Mouse (Mus musculus): ENCODE measurements around the gene Trim3. TPM values are rescaled to one million over a fixed set of nuclear protein-coding genes. Genes with fewer than 3 reads are reported as not detected.

Gene Trim3
- polyA plus RNA-seq, 1 experiment from 2014 or later = 27.9 TPM

- H3K4me1 ChIP-seq (replicated peaks) = peaks cover 15% of the 10 kb centered on the region
- WGBS = 82% methylated on average over 4 of the region's 4 CpGs
- ATAC-seq (ENCODE audit: insufficient number of reproducible peaks, low FRiP score) = no peak
Observed at GRCm38 (mm10) chr7:105574537-105574936, 58.8 kb downstream of the Trim3 start.

GRCm38 (mm10) chr7:105572949-105573348 lies 60.4 kb downstream of the Trim3 start:
- H3K27ac ChIP-seq (ENCODE audit: poor library complexity, severe bottlenecking) = no peak overlapping the region
- 93% methylated on average over 8 of the region's 8 CpGs for WGBS
- H3K4me3 ChIP-seq = no peak overlapping the region
- H3K4me2 ChIP-seq = no peak overlapping the region
- H3K27me3 ChIP-seq (replicated peaks) = no peaks in the 10 kb centered on the region
- no peak overlapping the region for H3K9ac ChIP-seq
- no peaks in the 10 kb centered on the region for H3K9me3 ChIP-seq (replicated peaks)
- no peak for ATAC-seq (ENCODE audit: insufficient number of reproducible peaks, low FRiP score)
- H3K36me3 ChIP-seq = peaks cover 20% of the 10 kb centered on the region
- peaks cover 28% of the 10 kb centered on the region for H3K4me1 ChIP-seq (replicated peaks)

More at GRCm38 (mm10) chr7:105574537-105574936, 58.8 kb downstream of the Trim3 start:
- H3K4me3 ChIP-seq = no peak overlapping the region
- H3K4me2 ChIP-seq = no peak overlapping the region
- peaks cover 19% of the 10 kb centered on the region for H3K36me3 ChIP-seq
- no peak overlapping the region for H3K9ac ChIP-seq
- H3K27me3 ChIP-seq (replicated peaks) = no peaks in the 10 kb centered on the region
- no peaks in the 10 kb centered on the region for H3K9me3 ChIP-seq (replicated peaks)
- H3K27ac ChIP-seq (ENCODE audit: poor library complexity, severe bottlenecking) = no peak overlapping the region

DNA sequence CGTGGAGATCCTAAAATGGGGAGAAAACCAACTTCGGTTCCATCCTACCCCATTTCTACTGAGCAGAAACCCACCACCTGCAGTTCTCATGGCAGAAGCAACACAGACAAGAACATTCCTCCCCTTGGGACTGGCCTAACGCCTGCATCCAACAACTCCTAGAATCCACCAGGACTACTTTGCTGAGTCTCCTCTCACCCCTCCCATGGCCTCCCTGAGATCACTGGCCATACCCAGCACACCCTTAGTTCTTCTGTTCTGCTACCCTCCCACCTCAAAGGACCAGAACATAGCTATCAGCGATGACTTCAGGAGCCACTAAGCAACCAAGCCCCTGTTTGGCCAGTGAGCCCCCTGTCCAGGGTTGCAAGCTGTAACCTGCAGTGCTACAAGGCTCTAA lies 62.6 kb downstream of the Trim3 start:
- H3K27me3 ChIP-seq (replicated peaks) = no peaks in the 10 kb centered on the region
- H3K4me1 ChIP-seq (replicated peaks) = peaks cover 30% of the 10 kb centered on the region
- no peaks in the 10 kb centered on the region for H3K9me3 ChIP-seq (replicated peaks)
- ATAC-seq (ENCODE audit: insufficient number of reproducible peaks, low FRiP score) = no peak
- no peak overlapping the region for H3K4me2 ChIP-seq
- WGBS = 76% methylated on average over 4 of the region's 4 CpGs
- H3K9ac ChIP-seq = no peak overlapping the region
- no peak overlapping the region for H3K27ac ChIP-seq (ENCODE audit: poor library complexity, severe bottlenecking)
- peaks cover 41% of the 10 kb centered on the region for H3K36me3 ChIP-seq
- no peak overlapping the region for H3K4me3 ChIP-seq

- ATAC-seq (ENCODE audit: insufficient number of reproducible peaks, low FRiP score) = no peak
- peaks cover 37% of the 10 kb centered on the region for H3K4me1 ChIP-seq (replicated peaks)
- peak overlapping the region; percentile 44; the same call in 1 of the 2 replicates for H3K27ac ChIP-seq (ENCODE audit: poor library complexity, severe bottlenecking)
- peak overlapping the region; percentile 11; the same call in 1 of the 2 replicates for H3K4me2 ChIP-seq
- no peaks in the 10 kb centered on the region for H3K9me3 ChIP-seq (replicated peaks)
- WGBS = 32% methylated on average over 12 of the region's 12 CpGs
- H3K4me3 ChIP-seq = no peak overlapping the region
- H3K9ac ChIP-seq = peak overlapping the region; percentile 39; the same call in 1 of the 2 replicates
- peaks cover 51% of the 10 kb centered on the region for H3K36me3 ChIP-seq
- no peaks in the 10 kb centered on the region for H3K27me3 ChIP-seq (replicated peaks)
Observed at GRCm38 (mm10) chr7:105569512-105570496, 63.6 kb downstream of the Trim3 start.

DNA sequence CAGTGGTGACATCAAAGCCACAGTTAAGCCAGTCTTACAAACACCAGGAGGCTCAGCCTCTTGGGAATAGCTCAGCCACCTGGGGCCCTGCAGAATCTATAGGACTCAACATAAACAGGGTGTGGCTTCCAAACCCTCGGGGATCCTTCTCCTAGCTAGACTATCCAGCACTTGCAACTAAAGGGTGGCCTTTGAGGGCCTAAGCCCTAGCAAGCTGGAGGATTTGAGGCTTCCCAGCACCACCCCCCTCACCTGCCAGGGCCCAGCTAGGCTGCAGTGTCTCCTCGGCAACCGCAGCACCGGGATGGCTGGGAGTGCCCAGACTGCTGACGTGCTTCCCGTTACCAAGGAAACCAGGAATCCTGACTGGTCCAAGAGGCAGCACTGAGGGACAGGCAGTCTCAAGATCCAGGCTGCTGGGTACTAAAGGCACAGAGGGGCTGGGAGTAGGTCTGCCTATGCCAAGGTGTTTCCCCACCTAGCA lies 64.3 kb downstream of the Trim3 start:
- Histone ChIP-seq H3K9ac (0 out of 2 replicates have a peak overlapping the region, but pooled peaks have one; percentile 39), H3K36me3 (peaks cover 56% of the 10 kb centered on the region), H3K4me1 (replicated peaks) (peaks cover 37% of the 10 kb centered on the region), H3K27ac (ENCODE audit: poor library complexity, severe bottlenecking) (no peak overlapping the region), H3K9me3 (replicated peaks) (no peaks in the 10 kb centered on the region), H3K4me2 (0 out of 2 replicates have a peak overlapping the region, but pooled peaks have one; percentile 11), H3K27me3 (replicated peaks) (no peaks in the 10 kb centered on the region), H3K4me3 (no peak overlapping the region)
- 13% methylated on average over 6 of the region's 6 CpGs for WGBS
- ATAC-seq (ENCODE audit: insufficient number of reproducible peaks, low FRiP score) = no peak; the same call in 1 of the 2 replicates

DNA sequence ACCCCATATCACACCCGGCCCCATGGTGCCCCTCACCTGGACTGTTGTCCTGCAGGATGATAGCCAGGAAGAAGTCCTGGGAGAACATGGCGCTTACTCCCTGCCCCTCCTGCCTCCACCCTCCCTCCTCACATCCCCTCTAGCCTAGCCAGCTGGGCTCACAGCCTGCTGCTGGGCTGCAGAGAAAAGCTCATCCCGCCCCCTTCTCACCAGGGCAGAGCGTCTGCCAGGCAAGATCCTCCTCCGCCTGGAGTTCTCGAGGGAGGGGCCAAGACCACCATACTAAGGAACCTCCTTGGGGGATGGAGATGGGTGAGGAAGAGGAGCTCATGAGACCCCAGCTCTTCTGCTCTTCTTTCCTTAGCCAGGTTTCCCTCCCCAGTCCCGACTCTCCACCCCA lies 64.8 kb downstream of the Trim3 start:
- peaks cover 56% of the 10 kb centered on the region for H3K36me3 ChIP-seq
- 27% methylated on average over 7 of the region's 7 CpGs for WGBS
- no peak overlapping the region for H3K9ac ChIP-seq

DNA sequence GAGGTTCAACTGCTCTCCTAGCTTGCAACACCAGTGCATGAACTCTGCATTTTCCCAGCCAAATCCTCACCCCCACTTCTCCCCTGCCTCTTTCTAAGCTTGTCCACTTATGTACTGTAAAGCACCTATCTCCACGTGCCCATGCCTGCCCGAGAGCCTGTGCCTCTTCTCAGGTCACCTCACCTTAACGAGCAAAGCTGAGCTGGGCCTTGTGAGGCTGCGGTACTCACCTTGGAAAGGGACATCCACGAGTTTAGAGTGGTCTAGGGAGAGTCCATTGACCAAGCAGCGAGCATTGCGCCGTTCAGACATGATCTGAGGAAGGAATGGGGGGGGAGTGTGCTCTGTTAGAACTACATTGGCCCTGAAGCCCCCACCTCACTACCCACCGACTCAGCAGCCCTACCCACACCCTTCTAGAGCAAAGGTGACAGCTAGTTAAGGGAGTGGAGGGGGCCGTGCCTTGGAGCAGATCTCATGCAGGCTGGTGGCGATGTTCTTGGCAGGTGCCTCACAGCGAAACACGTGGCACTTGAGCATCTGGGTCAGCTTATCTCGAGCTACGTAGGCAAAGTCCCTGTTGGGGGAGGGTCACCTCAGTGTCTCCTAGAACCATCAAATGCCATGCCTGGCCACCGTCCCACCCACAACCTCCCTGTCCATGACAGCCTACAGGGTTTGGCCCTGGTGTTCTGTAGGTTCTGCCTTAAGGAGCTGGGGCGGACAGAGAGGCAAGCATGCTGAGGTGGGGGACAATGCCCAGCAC lies 68.1 kb downstream of the Trim3 start:
- peaks cover 60% of the 10 kb centered on the region for H3K36me3 ChIP-seq
- WGBS = 70% methylated on average over 17 of the region's 17 CpGs

More for the DNA sequence above, 64.8 kb downstream of the Trim3 start:
- Histone ChIP-seq H3K4me3 (no peak overlapping the region), H3K4me2 (no peak overlapping the region), H3K27me3 (replicated peaks) (no peaks in the 10 kb centered on the region), H3K27ac (ENCODE audit: poor library complexity, severe bottlenecking) (no peak overlapping the region), H3K4me1 (replicated peaks) (peaks cover 37% of the 10 kb centered on the region), H3K9me3 (replicated peaks) (no peaks in the 10 kb centered on the region)
- peak; percentile 13; the same call in 1 of the 2 replicates for ATAC-seq (ENCODE audit: insufficient number of reproducible peaks, low FRiP score)

DNA sequence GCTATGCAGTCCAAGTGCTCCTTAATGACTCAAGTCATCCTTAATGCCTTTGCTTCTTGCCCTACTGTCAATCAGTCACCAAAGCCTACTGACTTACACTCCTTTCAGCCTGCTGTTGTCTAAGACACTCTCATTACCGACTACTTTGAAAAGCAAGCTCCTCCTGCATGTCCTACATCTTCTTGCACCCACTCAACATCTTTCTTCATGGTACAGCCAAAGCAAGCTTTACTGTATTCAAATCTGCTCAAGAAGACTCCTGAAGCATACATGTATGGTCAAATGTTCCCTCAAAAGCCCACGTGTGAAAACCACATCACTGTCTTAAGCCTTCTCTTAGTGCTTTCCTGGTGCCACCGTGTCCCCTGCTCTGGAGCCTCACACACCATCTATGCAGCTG lies 70.0 kb downstream of the Trim3 start:
- 76% methylated on average over 3 of the region's 3 CpGs for WGBS
- no peak overlapping the region for H3K4me2 ChIP-seq
- no peaks in the 10 kb centered on the region for H3K27me3 ChIP-seq (replicated peaks)

More for the DNA sequence above, 68.1 kb downstream of the Trim3 start:
- no peak for ATAC-seq (ENCODE audit: insufficient number of reproducible peaks, low FRiP score)
- Histone ChIP-seq H3K4me2 (no peak overlapping the region), H3K27me3 (replicated peaks) (no peaks in the 10 kb centered on the region), H3K9me3 (replicated peaks) (no peaks in the 10 kb centered on the region), H3K4me3 (no peak overlapping the region), H3K27ac (ENCODE audit: poor library complexity, severe bottlenecking) (no peak overlapping the region), H3K4me1 (replicated peaks) (peaks cover 29% of the 10 kb centered on the region), H3K9ac (no peak overlapping the region)

GRCm38 (mm10) chr7:105562317-105562716 lies 71.1 kb downstream of the Trim3 start:
- no peak overlapping the region for H3K9ac ChIP-seq
- H3K4me2 ChIP-seq = no peak overlapping the region
- H3K36me3 ChIP-seq = peaks cover 75% of the 10 kb centered on the region
- no peaks in the 10 kb centered on the region for H3K27me3 ChIP-seq (replicated peaks)
- H3K4me3 ChIP-seq = no peak overlapping the region
- 86% methylated on average over 3 of the region's 3 CpGs for WGBS
- H3K9me3 ChIP-seq (replicated peaks) = no peaks in the 10 kb centered on the region
- peaks cover 10% of the 10 kb centered on the region for H3K4me1 ChIP-seq (replicated peaks)
- no peak for ATAC-seq (ENCODE audit: insufficient number of reproducible peaks, low FRiP score)
- H3K27ac ChIP-seq (ENCODE audit: poor library complexity, severe bottlenecking) = no peak overlapping the region

More for the DNA sequence above, 70.0 kb downstream of the Trim3 start:
- H3K4me3 ChIP-seq = no peak overlapping the region
- H3K36me3 ChIP-seq = peaks cover 71% of the 10 kb centered on the region
- peaks cover 10% of the 10 kb centered on the region for H3K4me1 ChIP-seq (replicated peaks)
- H3K9ac ChIP-seq = no peak overlapping the region
- H3K9me3 ChIP-seq (replicated peaks) = no peaks in the 10 kb centered on the region
- no peak for ATAC-seq (ENCODE audit: insufficient number of reproducible peaks, low FRiP score)
- no peak overlapping the region for H3K27ac ChIP-seq (ENCODE audit: poor library complexity, severe bottlenecking)

DNA sequence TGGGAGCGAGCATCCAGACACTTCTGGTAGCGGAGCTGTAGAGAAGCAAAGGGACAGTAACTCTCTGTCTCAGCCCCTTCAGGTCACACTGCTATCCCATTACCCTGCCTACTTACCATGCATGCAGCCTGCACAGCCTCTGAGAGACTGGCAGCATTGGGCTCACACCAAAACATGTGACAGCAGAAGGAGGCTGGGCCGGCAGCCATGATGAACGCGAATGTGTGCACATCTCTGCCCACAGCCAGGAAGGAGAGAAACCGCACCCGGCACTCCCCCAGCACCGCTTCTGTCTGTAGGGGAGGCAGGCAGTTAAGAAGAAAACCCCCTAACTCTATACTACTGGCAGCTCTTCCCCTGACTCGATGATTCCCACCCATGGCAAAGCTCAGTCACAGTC lies 74.4 kb downstream of the Trim3 start:
- H3K27me3 ChIP-seq (replicated peaks) = no peaks in the 10 kb centered on the region
- H3K9ac ChIP-seq = no peak overlapping the region
- no peak overlapping the region for H3K4me2 ChIP-seq
- H3K36me3 ChIP-seq = peaks cover 57% of the 10 kb centered on the region
- no peaks in the 10 kb centered on the region for H3K9me3 ChIP-seq (replicated peaks)
- 85% methylated on average over 9 of the region's 9 CpGs for WGBS
- no peak for ATAC-seq (ENCODE audit: insufficient number of reproducible peaks, low FRiP score)
- H3K4me3 ChIP-seq = no peak overlapping the region
- no peak overlapping the region for H3K27ac ChIP-seq (ENCODE audit: poor library complexity, severe bottlenecking)
- peaks cover 13% of the 10 kb centered on the region for H3K4me1 ChIP-seq (replicated peaks)

DNA sequence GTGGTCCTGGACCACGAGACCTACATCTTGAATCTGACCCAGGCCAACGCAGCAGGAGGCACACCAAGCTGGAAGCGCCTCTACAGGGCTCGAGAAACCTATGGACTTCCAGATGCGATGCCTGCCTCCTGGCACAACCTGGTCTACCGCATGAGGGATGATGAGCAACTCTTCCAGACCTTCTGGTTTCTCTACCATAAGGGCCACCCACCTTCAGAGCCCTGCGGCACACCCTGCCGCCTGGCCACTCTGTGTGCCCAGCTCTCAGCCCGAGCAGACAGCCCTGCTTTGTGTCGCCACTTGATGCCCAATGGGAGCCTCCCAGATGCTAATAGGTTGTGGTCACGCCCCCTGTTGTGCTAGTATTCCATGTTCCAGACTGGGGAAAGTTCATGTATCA lies 75.7 kb downstream of the Trim3 start:
- no peak overlapping the region for H3K27ac ChIP-seq (ENCODE audit: poor library complexity, severe bottlenecking)
- 82% methylated on average over 11 of the region's 11 CpGs for WGBS
- no peaks in the 10 kb centered on the region for H3K27me3 ChIP-seq (replicated peaks)
- peaks cover 51% of the 10 kb centered on the region for H3K36me3 ChIP-seq
- no peaks in the 10 kb centered on the region for H3K9me3 ChIP-seq (replicated peaks)
- no peak overlapping the region for H3K4me3 ChIP-seq
- H3K9ac ChIP-seq = no peak overlapping the region
- ATAC-seq (ENCODE audit: insufficient number of reproducible peaks, low FRiP score) = no peak
- H3K4me2 ChIP-seq = no peak overlapping the region
- peaks cover 13% of the 10 kb centered on the region for H3K4me1 ChIP-seq (replicated peaks)

All from heart, embryonic 12.5 days (tissue).